Mouse (Mus musculus) heart, postnatal 0 days (tissue): ENCODE results near the gene B3gat1.

Experiments used
- CTCF ChIP-seq: IDR thresholded peaks from 2 replicates; pipeline ENCODE4 v1.5.1; 2016; ENCODE audit warnings: antibody characterized with exemption, control low read depth, low read depth
- EP300 ChIP-seq: IDR thresholded peaks from 2 replicates; pipeline ENCODE4 v1.6.1; 2016; ENCODE audit warnings: antibody characterized with exemption, low read depth

- TF ChIP-seq CTCF, result no peak
- no peak for TF ChIP-seq EP300
Observed at GRCm38 (mm10) chr9:26798731-26799130, 65.2 kb downstream of the B3gat1 start.
